Mouse (Mus musculus) c-Kit-positive CD71-positive TER-119-positive erythroid progenitor cells, embryonic 14.5 days (primary cell): ENCODE data around the gene Iqcn.

Experiments
- DNase-seq: peaks from one replicate; pipeline ENCODE4 v3.0.0-alpha.2; 2013; ENCODE audit warnings: low spot score

The Iqcn gene

DNA sequence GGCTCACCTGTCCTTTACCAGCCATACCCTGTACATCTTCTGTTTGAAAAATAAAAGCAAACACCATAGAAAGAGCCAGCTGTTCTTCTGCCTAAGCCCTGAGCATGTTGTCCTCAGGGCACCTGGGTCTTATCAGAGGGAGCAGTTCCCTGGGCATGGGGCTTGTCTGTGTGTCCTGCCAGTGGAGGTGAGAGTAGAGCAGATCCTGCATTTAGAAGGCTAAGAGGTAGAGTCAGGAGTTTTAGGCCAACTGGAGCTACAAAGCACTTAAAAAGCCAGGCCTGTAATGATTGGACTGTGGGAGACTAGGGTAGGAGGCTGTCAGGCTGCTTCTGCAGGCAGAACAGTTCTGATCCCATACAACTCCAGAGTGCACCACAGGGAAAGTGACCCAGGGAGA, 24.6 kb upstream of the Iqcn start:
- no peak for DNase-seq

GRCm38 (mm10) chr8:70679404-70679803, 23.9 kb upstream of the Iqcn start:
- no peak for DNase-seq

DNA sequence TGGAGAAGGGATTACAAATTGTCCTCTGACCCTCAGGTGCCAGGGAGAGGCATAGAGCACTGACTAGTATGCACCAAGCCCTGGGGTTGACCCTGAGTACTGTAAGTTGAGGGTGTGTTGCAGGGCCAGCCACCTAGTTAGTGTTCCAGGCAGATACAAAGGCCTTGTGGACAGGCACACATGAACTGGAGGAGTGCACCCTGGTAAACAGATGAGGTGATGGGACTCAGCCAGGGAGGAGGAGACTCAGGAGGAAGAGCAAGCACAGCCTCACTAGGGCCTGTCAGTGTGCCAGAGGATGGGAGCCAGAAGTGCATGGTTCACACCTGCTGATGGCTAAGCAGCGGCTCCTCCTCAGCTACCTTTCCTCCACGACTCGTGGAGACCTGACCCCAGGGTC, 23.2 kb upstream of the Iqcn start:
- DNase-seq, result no peak

GRCm38 (mm10) chr8:70681410-70681809, 21.8 kb upstream of the Iqcn start:
- DNase-seq, result no peak

DNA sequence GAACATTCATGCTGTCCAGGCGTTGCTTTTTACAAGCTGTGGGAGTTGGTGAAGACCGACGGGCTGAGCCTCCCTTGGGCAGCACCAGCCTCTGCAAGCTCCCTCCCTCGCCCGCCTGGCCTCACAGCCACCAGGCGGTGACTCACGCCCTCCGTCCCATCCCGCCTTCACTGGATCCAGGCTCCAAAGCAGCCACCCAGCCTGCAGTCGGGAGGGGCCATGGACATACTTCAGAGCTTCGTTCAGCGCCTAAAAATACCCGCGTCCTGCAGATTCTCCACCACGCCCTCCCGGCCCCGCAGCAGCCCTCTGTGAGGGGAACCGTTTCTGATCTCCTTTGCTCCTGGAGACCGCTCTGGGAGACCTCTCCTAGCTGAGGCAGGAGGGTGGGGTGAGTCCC, 21.1 kb upstream of the Iqcn start:
- no peak for DNase-seq

DNA sequence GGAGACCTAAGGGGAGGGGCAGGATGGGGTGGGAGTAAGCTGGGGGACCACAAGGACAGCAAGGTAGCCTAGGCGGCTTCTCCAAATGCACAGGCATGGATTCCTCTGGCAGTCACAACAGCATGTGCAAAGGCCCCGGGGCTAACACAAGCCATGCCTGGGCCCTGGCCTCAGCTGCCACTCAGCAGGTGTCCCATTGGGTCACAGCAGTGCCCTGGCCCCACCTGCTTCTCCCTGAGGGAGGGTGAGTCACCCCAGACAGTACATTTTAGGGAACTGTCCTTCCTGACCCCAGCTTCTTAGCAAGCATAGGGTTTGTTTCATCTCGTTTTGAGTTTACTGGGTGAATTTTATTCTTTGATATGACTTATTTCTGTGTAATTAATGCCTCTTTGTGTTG, 20.6 kb upstream of the Iqcn start:
- DNase-seq, result no peak

GRCm38 (mm10) chr8:70684291-70684690, 19.0 kb upstream of the Iqcn start:
- no peak for DNase-seq

GRCm38 (mm10) chr8:70687576-70687975, 15.7 kb upstream of the Iqcn start:
- no peak for DNase-seq

DNA sequence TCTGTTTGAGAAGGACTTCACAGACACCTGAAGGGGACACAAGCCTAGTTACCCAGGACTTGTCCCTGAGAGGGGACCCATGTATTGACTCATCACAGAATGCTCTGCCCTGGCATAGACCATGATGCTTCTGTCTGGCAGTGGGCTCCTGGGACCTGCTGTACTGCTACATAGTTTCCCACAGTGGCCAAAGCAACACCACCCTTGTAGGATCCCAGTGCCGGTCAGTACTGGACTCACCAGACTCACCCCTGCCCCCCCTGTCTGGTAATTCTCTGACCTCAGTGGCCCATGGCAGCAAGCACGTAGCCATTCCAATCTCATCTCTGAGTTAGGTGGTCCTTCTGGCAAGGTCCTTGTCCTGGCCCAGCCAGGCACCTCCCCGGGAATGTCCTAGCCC, 15.1 kb upstream of the Iqcn start:
- DNase-seq, result no peak

DNA sequence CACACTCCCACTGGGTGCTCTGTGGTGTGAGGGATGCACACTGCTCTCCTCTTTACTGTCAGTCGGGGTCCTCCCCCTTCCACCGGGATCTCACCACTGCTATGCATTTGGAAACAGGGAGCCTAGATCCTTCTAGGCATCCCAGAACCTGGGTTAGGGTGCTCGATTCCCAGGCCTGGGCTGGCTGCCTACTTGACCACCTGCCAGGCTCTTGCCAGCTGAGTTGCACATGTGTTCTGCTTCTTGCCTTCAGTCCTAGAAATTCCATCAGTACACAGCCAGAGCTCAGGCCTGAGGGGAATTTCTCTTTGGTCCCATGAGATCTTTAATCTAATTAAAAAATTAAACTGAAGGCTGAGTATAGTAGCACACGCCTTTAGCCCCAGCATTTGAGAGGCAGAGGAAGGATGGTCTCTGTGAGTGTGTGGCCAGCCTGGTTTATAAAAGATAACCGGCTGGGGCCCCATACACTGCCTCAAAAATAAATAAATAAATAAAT, 13.3 kb upstream of the Iqcn start:
- no peak for DNase-seq

GRCm38 (mm10) chr8:70691230-70691629, 12.0 kb upstream of the Iqcn start:
- DNase-seq, result no peak

DNA sequence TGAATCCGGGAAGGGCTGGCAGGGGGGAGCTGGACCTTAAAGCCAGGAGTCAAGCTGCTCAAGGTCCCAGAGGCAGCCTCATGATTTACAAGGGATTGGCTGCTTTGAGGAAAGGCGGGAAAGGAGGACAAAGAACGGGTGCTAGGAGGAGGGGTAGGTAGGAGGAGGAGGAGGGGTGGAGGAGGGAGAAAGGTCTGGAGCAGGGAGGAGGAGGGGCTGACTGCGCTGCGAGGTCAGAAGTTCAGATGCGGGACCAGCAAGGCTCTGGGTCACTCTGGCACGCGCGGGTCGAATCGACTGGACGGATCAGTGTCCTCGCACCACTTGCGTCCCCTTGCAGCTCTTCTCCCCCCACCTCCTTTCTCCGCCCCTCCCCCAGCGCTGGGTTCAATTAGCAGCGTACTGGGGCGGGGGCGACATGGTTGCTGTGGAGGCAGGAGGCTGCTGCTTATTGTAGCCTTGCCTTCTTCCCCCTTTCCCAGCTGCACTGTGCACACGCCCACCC, 11.5 kb upstream of the Iqcn start:
- no peak for DNase-seq

DNA sequence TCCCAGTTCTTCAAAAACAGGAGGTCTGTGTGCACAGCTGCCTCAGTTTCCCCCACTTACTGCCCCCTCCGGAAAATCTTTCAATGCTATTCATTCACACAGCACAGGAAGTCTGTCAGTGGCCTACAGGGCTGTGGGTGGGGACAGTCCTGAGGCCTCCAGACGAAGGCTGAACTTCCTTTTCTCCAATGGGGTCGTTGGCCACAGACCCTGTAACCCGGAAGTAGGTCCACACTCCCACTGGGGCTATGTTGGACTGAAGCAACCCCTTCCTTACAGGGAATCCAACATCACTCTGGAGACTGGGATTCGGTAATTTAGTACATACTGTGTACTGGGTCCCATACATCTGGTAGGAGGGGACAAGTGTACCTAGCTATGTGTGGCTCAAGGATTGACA, 9.6 kb upstream of the Iqcn start:
- DNase-seq, result no peak

DNA sequence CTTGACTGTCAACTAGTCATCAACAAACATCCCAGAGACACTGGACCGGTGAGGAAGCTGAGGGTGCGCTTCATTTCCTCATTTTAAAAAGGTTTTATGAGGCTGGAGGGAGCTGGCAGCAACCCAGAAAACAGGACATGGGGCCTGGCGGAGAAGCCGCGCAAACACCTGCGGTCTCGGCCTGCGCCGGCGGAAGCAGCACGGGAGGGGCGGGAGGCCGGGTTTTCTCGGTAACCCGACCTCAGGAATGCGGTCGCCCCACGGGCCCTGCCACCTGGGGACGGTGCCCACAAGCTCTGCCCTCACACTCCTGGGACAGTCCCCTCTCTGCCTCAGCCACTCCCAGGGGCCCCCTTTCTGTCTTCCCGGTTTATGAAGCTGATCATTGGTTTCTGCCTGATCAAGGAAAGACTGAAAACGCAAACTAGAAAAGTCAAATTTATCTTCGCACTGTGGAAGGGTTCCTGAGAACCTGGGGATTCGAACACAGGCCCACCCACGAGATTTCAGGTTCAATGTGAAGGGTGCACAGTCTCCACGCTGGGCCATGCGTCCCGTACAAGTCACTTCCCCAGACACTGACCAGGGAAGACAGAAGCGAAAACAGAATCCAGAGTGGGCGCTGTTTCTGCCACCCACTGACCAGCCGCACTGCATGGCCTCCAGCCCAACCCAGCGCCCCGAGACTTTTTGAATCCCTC, 7.8 kb upstream of the Iqcn start:
- no peak for DNase-seq

DNA sequence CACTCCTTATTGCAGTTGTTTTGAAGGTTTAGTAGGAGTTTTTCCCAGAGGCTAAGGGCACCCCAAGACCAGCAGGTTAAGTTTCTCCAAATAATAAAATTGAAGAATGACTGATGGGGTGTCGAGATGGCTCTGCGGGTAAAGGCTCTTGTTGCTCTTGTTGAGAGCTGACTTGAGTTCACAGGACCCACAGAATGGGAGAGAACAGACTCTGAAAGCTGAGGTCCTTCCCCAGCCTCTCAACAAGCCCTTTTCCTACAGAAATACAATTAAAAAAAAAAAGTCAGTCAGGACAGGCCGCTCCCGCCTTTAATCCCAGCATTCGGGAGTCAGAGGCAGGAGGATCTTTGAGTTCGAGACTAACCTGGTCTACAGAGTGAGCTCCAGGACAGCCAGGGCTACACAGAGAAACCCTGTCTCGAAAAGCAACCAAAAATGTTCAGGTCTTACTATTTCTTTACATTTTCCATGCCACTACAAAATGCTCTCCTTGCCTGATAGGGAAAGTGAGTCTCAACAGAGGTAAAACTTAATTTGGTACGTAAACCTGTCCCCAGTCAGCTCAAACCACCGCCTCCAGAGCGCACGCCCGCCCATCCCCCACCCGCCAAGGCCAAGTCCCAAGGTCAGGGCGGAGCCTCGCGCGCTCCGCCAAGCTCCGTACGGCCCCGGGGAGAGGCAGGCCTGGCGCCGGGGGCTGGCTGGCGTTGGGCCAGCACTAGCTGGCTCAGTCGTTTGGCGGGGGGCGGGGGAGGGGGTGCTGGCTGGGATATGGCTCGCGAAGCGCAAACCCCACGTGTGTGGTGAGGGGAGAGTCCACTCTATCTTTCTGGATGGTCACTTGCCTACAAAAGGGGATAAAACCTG, 7.0 kb upstream of the Iqcn start:
- peak; percentile 85 for DNase-seq

DNA sequence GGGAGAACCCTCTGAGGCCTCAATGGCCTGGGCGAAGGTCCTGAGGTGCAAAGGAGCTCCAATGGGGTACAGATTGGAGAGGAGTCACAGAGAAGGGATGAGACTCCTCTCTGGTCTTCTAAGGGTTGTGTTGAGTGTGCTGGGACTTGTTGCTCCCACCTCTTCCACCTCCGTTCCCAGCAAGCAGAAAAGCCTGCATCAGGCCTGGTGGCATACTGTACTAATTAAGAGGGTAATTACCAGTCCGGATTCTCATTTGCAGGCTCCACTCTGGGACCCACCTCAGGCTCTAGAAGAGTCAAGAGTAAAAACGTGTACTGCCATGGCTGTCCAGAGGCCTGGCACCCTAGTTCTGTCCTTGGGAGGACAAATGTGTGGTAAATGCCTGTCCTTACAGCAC, 6.3 kb upstream of the Iqcn start:
- DNase-seq, result no peak

DNA sequence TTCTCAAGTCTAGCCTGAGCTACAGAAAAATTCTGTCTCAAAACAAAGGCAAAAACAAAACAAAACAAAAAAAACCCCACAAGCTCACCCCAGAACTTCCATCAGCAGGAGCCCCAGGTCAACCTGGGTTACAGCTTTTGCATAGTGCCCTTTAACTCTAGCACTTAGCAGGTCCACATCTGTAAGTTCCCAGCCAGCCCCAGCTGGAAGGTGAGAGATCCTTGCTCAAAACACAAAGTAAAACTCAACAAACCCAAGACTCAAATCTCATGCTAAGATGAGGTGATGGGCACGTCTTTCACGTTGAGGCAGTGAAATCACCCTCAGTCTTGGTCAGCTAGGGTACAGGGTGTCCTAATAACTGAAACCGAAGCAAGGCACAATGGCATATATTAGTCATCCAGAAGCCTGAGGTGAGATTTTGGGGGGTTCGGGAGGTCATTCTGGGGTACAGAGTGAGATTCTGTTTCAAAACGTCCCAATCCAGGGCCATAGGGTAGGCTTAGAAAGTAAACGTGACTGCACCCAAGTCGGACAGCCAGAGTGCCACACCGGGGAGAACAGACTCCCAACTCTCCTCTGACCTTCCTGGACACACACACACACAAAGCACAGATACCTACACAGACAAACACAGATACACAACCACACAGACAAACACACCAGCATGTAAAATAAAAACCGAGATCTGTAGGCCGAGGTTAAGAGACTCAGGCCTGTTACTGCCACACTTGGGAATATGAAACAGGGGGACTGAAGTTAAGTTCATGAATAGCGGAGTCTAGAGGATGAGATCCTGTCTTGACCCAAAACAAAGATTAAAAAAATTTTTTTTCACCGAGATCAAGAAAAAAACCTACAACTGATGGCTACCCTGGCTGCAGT, 5.6 kb upstream of the Iqcn start:
- no peak for DNase-seq

GRCm38 (mm10) chr8:70698310-70699109, 4.7 kb upstream of the Iqcn start, which contains the start of gene Jund:
TSS of gene Jund (plus strand) at chr8:70698949.
- DNase-seq, result peak; percentile 99

- DNase-seq, result peak; percentile 47
These were observed 4.0 kb upstream of the Iqcn start for GRCm38 (mm10) chr8:70699116-70699833.

DNA sequence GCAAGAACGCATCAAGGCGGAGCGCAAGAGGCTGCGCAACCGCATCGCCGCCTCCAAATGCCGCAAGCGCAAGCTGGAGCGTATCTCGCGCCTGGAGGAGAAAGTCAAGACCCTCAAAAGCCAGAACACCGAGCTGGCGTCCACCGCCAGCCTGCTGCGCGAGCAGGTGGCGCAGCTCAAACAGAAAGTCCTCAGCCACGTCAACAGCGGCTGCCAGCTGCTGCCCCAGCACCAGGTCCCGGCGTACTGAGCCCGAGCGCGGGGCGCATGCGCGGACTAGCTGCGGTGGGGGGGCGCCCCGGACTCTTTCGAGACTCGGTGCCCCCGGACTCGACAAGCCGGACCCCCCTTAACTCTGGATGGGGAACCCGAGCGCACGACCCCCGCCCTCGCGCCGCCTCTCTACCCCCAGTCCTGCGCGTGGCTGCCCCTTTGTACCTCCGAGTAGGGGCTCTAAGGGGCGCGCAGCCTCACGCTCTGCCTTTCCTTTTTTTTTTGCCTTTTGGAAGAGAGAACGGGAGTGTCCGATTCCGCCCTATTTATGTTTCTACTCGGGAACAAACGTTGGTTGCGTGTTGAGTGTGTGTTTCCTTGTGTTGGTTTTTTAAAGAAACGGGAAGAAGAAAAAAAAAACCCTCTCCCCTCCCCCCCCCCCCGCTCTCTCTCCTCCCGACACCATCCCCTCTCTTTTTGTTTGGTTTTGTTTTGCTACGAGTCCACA, 3.3 kb upstream of the Iqcn start:
- DNase-seq, result peak; percentile 56
